Mouse (Mus musculus) myocyte (in vitro differentiated cells): ENCODE results near the gene Tnfrsf8.

Experiments
- CEBPB ChIP-seq: IDR thresholded peaks from 2 replicates; pipeline ENCODE4 v1.6.1; 2011; ENCODE audit warnings: mild to moderate bottlenecking, moderate library complexity; ENCODE audit not compliant: poor library complexity, insufficient read depth, severe bottlenecking
- E2F4 ChIP-seq: IDR thresholded peaks from one replicate; pipeline ENCODE4 v1.6.1; 2011; ENCODE audit warnings: mild to moderate bottlenecking, control low read depth, moderate library complexity; ENCODE audit not compliant: insufficient read depth
- MAX ChIP-seq: IDR thresholded peaks from one replicate; pipeline ENCODE4 v1.6.1; 2011; ENCODE audit warnings: low read depth, mild to moderate bottlenecking, control low read depth
- POLR2A ChIP-seq: IDR thresholded peaks from one replicate; pipeline ENCODE4 v1.6.1; 2011; ENCODE audit warnings: low read depth, mild to moderate bottlenecking, control low read depth, moderate library complexity; ENCODE audit not compliant: insufficient read length
- POLR2AphosphoS2 ChIP-seq: IDR thresholded peaks from one replicate; pipeline ENCODE4 v1.6.1; 2011; ENCODE audit warnings: low read depth, control low read depth; ENCODE audit not compliant: insufficient read length
- SRF ChIP-seq: IDR thresholded peaks from one replicate; pipeline ENCODE4 v1.6.1; 2011; ENCODE audit warnings: low read depth; ENCODE audit not compliant: control insufficient read depth, insufficient read length
- TCF3 ChIP-seq: IDR thresholded peaks from one replicate; pipeline ENCODE4 v1.6.1; 2011; ENCODE audit warnings: low read depth, control low read depth; ENCODE audit not compliant: insufficient read length

DNA sequence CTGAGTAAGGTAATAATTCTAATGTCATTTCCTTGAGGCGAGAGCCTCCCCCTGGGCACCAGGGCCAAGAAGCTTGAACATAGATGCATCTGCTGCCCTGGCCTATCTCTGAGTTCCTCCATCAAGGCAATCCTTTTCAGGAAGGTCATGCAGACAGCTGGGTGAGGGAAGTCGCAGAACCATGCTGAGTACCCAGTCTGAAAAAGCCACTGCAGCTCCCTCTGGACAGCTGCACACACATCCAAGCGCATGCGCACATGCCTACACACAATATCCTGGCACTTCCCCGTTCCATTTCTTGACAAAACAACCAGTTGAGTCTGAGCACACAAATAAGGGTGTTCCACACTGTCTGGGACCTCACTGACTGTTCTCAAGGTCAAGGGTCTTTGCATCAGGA lies 83.2 kb downstream of the Tnfrsf8 start:
- no peak for TF ChIP-seq POLR2A
- TF ChIP-seq POLR2AphosphoS2 = no peak
- TF ChIP-seq MAX = no peak
- TF ChIP-seq SRF = no peak
- no peak for TF ChIP-seq TCF3
- no peak for TF ChIP-seq CEBPB
- no peak for TF ChIP-seq E2F4
